Mouse (Mus musculus): Measurements from ENCODE around the gene Rrn3.
"Not testable (repeated sequence)": the region's sequence is repeated elsewhere in the genome, so short reads cannot be mapped to it uniquely, and the experiment has no call there.

Gene Rrn3

GRCm38 (mm10) chr16:13785932-13786331, 5.4 kb downstream of the Rrn3 start:
- no peak for DNase-seq (ENCODE audit: low spot score in 2 of 2)

- not testable (repeated sequence) for DNase-seq (ENCODE audit: low spot score in 2 of 2)
Measured at GRCm38 (mm10) chr16:13793441-13793840, 12.9 kb downstream of the Rrn3 start.

- no peak for DNase-seq (ENCODE audit: low spot score in 2 of 2)
Measured at GRCm38 (mm10) chr16:13796746-13797175, 16.3 kb downstream of the Rrn3 start.

GRCm38 (mm10) chr16:13801231-13801630, 20.7 kb downstream of the Rrn3 start:
- no peak for DNase-seq (ENCODE audit: low spot score in 2 of 2)

GRCm38 (mm10) chr16:13804666-13805065, 24.2 kb downstream of the Rrn3 start:
- no peak for DNase-seq (ENCODE audit: low spot score in 2 of 2)

GRCm38 (mm10) chr16:13807616-13808015, 27.1 kb downstream of the Rrn3 start:
- no peak for DNase-seq (ENCODE audit: low spot score in 2 of 2)

GRCm38 (mm10) chr16:13808410-13808809, 27.9 kb downstream of the Rrn3 start:
- DNase-seq (ENCODE audit: low spot score in 2 of 2): no peak

GRCm38 (mm10) chr16:13812152-13812551, 31.6 kb downstream of the Rrn3 start:
- DNase-seq (ENCODE audit: low spot score in 2 of 2): no peak

GRCm38 (mm10) chr16:13813200-13813599, 32.7 kb downstream of the Rrn3 start:
- DNase-seq (ENCODE audit: low spot score in 2 of 2): no peak

- DNase-seq (ENCODE audit: low spot score in 2 of 2): peak; percentile 94 to 96
Measured at GRCm38 (mm10) chr16:13818560-13819393, 38.3 kb downstream of the Rrn3 start, which contains the start of gene Ntan1. Gene Ntan1 (plus strand): TSS chr16:13818845.

- peak in 1 of 2 experiments; percentile 39 for DNase-seq (ENCODE audit: low spot score in 2 of 2)
Measured at GRCm38 (mm10) chr16:13819394-13819743, 38.9 kb downstream of the Rrn3 start.

- no peak for DNase-seq (ENCODE audit: low spot score in 2 of 2)
Measured at GRCm38 (mm10) chr16:13819806-13820500, 39.4 kb downstream of the Rrn3 start.

GRCm38 (mm10) chr16:13820771-13821170, 40.3 kb downstream of the Rrn3 start:
- no peak for DNase-seq (ENCODE audit: low spot score in 2 of 2)

- no peak for DNase-seq (ENCODE audit: low spot score in 2 of 2)
Measured at GRCm38 (mm10) chr16:13825781-13826490, 45.4 kb downstream of the Rrn3 start.

GRCm38 (mm10) chr16:13826511-13826910, 46.0 kb downstream of the Rrn3 start:
- no peak for DNase-seq (ENCODE audit: low spot score in 2 of 2)

- DNase-seq (ENCODE audit: low spot score in 2 of 2): no peak
Measured at GRCm38 (mm10) chr16:13830444-13830843, 49.9 kb downstream of the Rrn3 start.

GRCm38 (mm10) chr16:13831606-13832005, 51.1 kb downstream of the Rrn3 start:
- no peak for DNase-seq (ENCODE audit: low spot score in 2 of 2)

GRCm38 (mm10) chr16:13834382-13834781, 53.9 kb downstream of the Rrn3 start:
- DNase-seq (ENCODE audit: low spot score in 2 of 2): no peak

GRCm38 (mm10) chr16:13840056-13840455, 59.5 kb downstream of the Rrn3 start:
- DNase-seq (ENCODE audit: low spot score in 2 of 2): no peak

GRCm38 (mm10) chr16:13840956-13841355, 60.4 kb downstream of the Rrn3 start:
- no peak for DNase-seq (ENCODE audit: low spot score in 2 of 2)

GRCm38 (mm10) chr16:13845031-13845430, 64.5 kb downstream of the Rrn3 start:
- no peak for DNase-seq (ENCODE audit: low spot score in 2 of 2)

- DNase-seq (ENCODE audit: low spot score in 2 of 2): no peak
Measured at GRCm38 (mm10) chr16:13846675-13847074, 66.2 kb downstream of the Rrn3 start.
